Mouse (Mus musculus): ENCODE measurements around the gene Prss37. TPM values are rescaled to one million over a fixed set of nuclear protein-coding genes. Genes with fewer than 3 reads are reported as not detected.

Gene Prss37
- polyA plus RNA-seq (2014; fragmentation: Illumina TruSeq; extraction: RNeasy Lipid Tissue Mini Kit (QIAGEN cat#74804); ENCODE audit: low read depth, low replicate concordance), result not detected

GRCm38 (mm10) chr6:40519408-40519807, at the start of gene Prss37:
Gene Prss37 (minus strand): TSS chr6:40519508.

GRCm38 (mm10) chr6:40554950-40555349, 35.6 kb upstream of the Prss37 start, which contains the start of gene Olfr461:
Gene Olfr461 (minus strand): TSS chr6:40555050.

DNA sequence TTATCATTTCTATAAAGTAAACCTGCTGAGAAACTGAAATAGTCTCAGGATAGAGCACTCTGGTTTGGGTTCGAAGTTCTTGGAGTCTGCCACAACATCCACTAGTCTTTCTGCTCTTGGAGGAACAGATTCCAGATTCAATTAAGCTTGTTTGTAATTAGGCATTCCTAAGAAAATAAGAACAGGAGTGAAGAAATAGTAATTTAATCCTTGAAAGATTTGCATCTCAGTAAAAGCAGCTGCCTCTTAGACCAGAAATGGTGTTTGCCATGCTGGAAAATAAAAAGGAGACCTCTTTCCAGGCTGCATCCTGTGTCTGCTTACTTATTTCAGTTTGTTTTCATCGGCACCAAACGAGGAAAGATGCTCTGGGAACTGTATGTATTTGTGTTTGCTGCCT, 26.1 kb downstream of the Prss37 start, which contains the start of gene Tas2r108:
TSS of gene Tas2r108 (plus strand) at position 301 of the 400 bp plus-strand sequence.

DNA sequence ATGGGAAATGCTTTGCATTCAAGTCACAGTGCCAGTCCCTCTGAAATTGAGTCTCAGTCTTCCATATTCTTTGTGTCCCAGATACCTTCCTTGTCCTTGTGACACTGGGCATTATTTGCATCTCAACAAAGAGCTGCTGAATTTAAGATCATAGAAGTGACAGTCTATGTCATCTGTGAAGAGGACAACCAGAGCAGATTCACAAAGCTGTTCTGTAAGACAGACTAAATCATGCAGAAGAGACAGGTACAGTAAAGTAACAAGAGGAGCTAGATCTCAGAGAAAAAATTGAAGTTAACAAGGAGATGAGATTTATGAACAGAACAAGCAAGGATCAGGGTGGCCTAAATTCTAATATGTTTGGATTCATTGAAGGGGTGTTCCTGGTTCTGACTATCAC, 28.4 kb downstream of the Prss37 start, which contains the start of gene Tas2r137:
TSS of gene Tas2r137 (plus strand) at position 301 of the 400 bp plus-strand sequence.

DNA sequence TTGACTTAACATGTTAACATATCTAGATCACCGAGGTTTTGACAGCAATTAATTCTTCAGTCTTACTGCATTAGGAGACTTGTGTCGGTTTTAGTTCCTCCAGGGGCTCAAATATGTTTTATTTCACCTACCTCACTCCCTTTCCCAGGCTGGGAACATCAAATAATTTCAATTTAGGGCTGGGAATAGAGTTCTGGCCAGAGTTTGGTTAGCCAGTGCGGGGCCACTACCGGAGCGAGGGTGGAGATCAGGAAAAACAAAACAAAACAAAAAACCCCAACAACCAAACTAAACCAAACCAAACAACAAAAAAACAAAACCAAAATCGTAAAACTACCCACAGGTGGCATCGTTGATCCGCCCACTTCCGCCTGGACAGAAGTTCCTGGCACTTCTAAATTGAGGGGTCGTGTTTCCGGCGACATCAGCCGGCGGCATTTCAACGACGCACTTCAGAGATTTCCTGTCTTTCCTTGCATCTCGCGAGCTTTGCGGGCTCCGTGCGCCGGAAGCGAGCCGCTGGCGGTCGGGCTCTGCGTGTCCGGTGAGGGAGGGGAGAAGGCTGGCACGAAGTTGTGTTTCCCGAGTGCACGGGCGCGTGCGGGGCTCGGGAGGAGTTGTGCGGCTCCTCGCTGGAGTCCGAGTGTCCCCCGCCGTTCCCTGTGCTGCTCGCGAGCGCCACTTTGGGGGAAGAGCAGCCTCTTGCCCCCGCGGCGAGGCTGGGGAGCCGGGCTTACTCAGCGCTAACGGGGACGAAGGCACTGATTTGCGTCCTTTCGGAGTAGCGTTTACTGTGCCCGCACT, 48.2 kb downstream of the Prss37 start, which contains the start of gene Ssbp1:
TSS of gene Ssbp1 (plus strand) at position 437 of the 804 bp plus-strand sequence.

Other genes with a start within 250 kb of the Prss37 start
- gene Agk, start 194.3 kb downstream of the Prss37 start, polyA plus RNA-seq (2014; fragmentation: Illumina TruSeq; extraction: RNeasy Lipid Tissue Mini Kit (QIAGEN cat#74804); ENCODE audit: low read depth, low replicate concordance), result 5.5 TPM
- 6.8 TPM for gene E330009J07Rik, start 83.4 kb downstream of the Prss37 start, polyA plus RNA-seq (2014; fragmentation: Illumina TruSeq; extraction: RNeasy Lipid Tissue Mini Kit (QIAGEN cat#74804); ENCODE audit: low read depth, low replicate concordance)
- not detected for gene Wee2, start 80.4 kb downstream of the Prss37 start, polyA plus RNA-seq (2014; fragmentation: Illumina TruSeq; extraction: RNeasy Lipid Tissue Mini Kit (QIAGEN cat#74804); ENCODE audit: low read depth, low replicate concordance)
- 86.3 TPM for gene Ssbp1, start 48.2 kb downstream of the Prss37 start, polyA plus RNA-seq (2014; fragmentation: Illumina TruSeq; extraction: RNeasy Lipid Tissue Mini Kit (QIAGEN cat#74804); ENCODE audit: low read depth, low replicate concordance)
- not detected for gene Tas2r137, start 28.3 kb downstream of the Prss37 start, polyA plus RNA-seq (2014; fragmentation: Illumina TruSeq; extraction: RNeasy Lipid Tissue Mini Kit (QIAGEN cat#74804); ENCODE audit: low read depth, low replicate concordance)
- not detected for gene Tas2r108, start 26.0 kb downstream of the Prss37 start, polyA plus RNA-seq (2014; fragmentation: Illumina TruSeq; extraction: RNeasy Lipid Tissue Mini Kit (QIAGEN cat#74804); ENCODE audit: low read depth, low replicate concordance)
- gene Olfr461, start 35.5 kb upstream of the Prss37 start, polyA plus RNA-seq (2014; fragmentation: Illumina TruSeq; extraction: RNeasy Lipid Tissue Mini Kit (QIAGEN cat#74804); ENCODE audit: low read depth, low replicate concordance), result not detected
- not detected for gene Olfr460, start 50.0 kb upstream of the Prss37 start, polyA plus RNA-seq (2014; fragmentation: Illumina TruSeq; extraction: RNeasy Lipid Tissue Mini Kit (QIAGEN cat#74804); ENCODE audit: low read depth, low replicate concordance)
- gene Clec5a, start 66.3 kb upstream of the Prss37 start, polyA plus RNA-seq (2014; fragmentation: Illumina TruSeq; extraction: RNeasy Lipid Tissue Mini Kit (QIAGEN cat#74804); ENCODE audit: low read depth, low replicate concordance), result 0.61 TPM
- gene Tas2r138, start 93.8 kb upstream of the Prss37 start, polyA plus RNA-seq (2014; fragmentation: Illumina TruSeq; extraction: RNeasy Lipid Tissue Mini Kit (QIAGEN cat#74804); ENCODE audit: low read depth, low replicate concordance), result not detected
- 128 TPM for gene Mgam, start 109.3 kb upstream of the Prss37 start, polyA plus RNA-seq (2014; fragmentation: Illumina TruSeq; extraction: RNeasy Lipid Tissue Mini Kit (QIAGEN cat#74804); ENCODE audit: low read depth, low replicate concordance)

Measured in liver, adult 10 weeks (tissue).